Mouse (Mus musculus): Measurements from ENCODE around the gene Exoc3l4. TPM values are rescaled to one million over a fixed set of nuclear protein-coding genes. Genes with fewer than 3 reads are reported as not detected.

The Exoc3l4 gene
- polyA plus RNA-seq, 1 experiment from 2014 or later: 5.7 TPM

DNA sequence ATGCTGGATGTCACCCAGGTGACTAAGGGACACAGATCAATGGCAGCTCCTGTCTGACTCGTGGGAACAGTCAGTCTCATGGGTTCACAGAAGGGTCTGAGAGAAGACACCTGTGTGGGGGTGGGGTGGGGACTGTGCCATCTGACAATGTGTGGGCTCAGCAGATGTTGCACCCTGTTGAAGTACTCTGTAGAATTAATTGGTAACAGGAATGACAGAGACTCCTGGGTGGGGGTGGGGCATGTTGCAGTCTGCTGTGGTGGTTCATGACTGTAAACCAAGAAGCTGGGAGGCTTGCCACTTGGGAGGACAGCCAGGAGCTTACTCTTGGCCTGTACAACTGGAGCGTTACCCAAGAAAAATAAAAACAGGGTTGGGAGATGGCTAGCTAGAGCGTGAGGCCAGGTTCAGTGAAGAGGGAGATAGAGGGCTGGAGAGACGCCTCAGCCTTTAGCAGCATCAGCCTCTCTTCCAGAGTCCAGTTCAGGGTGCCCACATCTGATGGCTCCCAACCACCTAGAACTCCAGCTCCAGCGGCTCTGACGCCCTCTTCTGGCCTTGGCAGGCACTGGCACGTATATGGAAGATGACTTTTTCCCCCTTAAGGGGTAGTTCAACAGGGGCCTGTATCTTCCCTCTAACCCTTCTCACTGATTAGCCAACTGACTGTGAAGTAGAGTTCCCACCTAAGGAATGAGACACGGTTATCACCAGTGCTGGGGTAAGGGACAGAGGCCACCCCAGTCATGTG, 58.3 kb downstream of the Exoc3l4 start:
- no peaks in the 10 kb centered on the region; the same call in 1 of the 2 replicates for H3K27me3 ChIP-seq (ENCODE audit: control insufficient read depth, insufficient read depth, low read length)
- H3K4me1 ChIP-seq (ENCODE audit: control insufficient read depth, insufficient read depth, low read length): no peaks in the 10 kb centered on the region; the same call in 1 of the 2 replicates
- no peak overlapping the region for H3K27ac ChIP-seq (ENCODE audit: low read length)
- H3K9me3 ChIP-seq (ENCODE audit: control insufficient read depth, low read depth, low read length): no peaks in the 10 kb centered on the region
- WGBS: 51% methylated on average over 8 of the region's 8 CpGs
- H3K4me3 ChIP-seq (ENCODE audit: low read depth, low read length): no peak overlapping the region
- peak; percentile 14; the same call in 1 of the 2 replicates for ATAC-seq (ENCODE audit: insufficient number of reproducible peaks, insufficient read depth, low FRiP score, low read depth)
- H3K4me2 ChIP-seq (replicated peaks; ENCODE audit: low read depth, low read length): no peak overlapping the region
- no peak overlapping the region for H3K9ac ChIP-seq (replicated peaks; ENCODE audit: low read depth, low read length)
- no peaks in the 10 kb centered on the region for H3K36me3 ChIP-seq (ENCODE audit: control insufficient read depth, insufficient read depth, low read length)

GRCm38 (mm10) chr12:111478924-111479323, 62.1 kb downstream of the Exoc3l4 start:
- no peaks in the 10 kb centered on the region for H3K9me3 ChIP-seq (ENCODE audit: control insufficient read depth, low read depth, low read length)
- no peaks in the 10 kb centered on the region for H3K36me3 ChIP-seq (ENCODE audit: control insufficient read depth, insufficient read depth, low read length)
- 50% methylated on average over 5 of the region's 5 CpGs for WGBS
- H3K9ac ChIP-seq (replicated peaks; ENCODE audit: low read depth, low read length): no peak overlapping the region
- no peaks in the 10 kb centered on the region for H3K27me3 ChIP-seq (ENCODE audit: control insufficient read depth, insufficient read depth, low read length)
- H3K4me1 ChIP-seq (ENCODE audit: control insufficient read depth, insufficient read depth, low read length): no peaks in the 10 kb centered on the region; the same call in 1 of the 2 replicates
- ATAC-seq (ENCODE audit: insufficient number of reproducible peaks, insufficient read depth, low FRiP score, low read depth): no peak
- H3K4me2 ChIP-seq (replicated peaks; ENCODE audit: low read depth, low read length): no peak overlapping the region
- H3K27ac ChIP-seq (ENCODE audit: low read length): no peak overlapping the region
- H3K4me3 ChIP-seq (ENCODE audit: low read depth, low read length): no peak overlapping the region

DNA sequence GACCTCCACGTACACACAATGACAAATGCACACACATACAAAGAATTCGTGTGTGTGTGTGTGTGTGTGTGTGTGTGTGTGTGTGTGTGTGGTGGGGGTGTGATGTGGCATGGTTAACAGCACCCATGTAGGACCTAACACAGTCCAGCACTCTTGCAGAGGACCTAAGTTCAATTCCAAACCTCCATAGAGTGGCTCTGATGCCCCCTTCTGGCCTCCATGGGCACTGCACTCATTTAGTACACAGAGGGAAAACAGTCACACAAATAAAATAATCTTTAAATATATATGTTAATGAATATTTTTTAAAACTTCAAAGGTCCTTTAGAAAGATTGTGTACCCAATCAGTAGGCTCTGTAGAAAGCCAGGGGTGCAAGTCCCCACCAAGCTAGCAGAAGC, 63.1 kb downstream of the Exoc3l4 start:
- Histone ChIP-seq H3K4me2 (replicated peaks; ENCODE audit: low read depth, low read length) (no peak overlapping the region), H3K27me3 (ENCODE audit: control insufficient read depth, insufficient read depth, low read length) (0 out of 2 replicates have a peak, but pooled peaks cover 2% of the 10 kb centered on the region), H3K9me3 (ENCODE audit: control insufficient read depth, low read depth, low read length) (no peaks in the 10 kb centered on the region), H3K36me3 (ENCODE audit: control insufficient read depth, insufficient read depth, low read length) (no peaks in the 10 kb centered on the region), H3K9ac (replicated peaks; ENCODE audit: low read depth, low read length) (no peak overlapping the region), H3K4me3 (ENCODE audit: low read depth, low read length) (no peak overlapping the region), H3K27ac (ENCODE audit: low read length) (no peak overlapping the region), H3K4me1 (ENCODE audit: control insufficient read depth, insufficient read depth, low read length) (peaks cover 5% of the 10 kb centered on the region)
- 78% methylated on average over 2 of the region's 2 CpGs for WGBS
- ATAC-seq (ENCODE audit: insufficient number of reproducible peaks, insufficient read depth, low FRiP score, low read depth): no peak

Other genes starting within 250 kb of the Exoc3l4 start
- gene 4930595D18Rik, start 232.5 kb upstream of the Exoc3l4 start, polyA plus RNA-seq (2014; fragmentation: Nextera tagmentation; extraction: Ambion mirVana): not detected in 2 replicates
- gene Amn, start 145.9 kb upstream of the Exoc3l4 start, polyA plus RNA-seq (2014; fragmentation: Nextera tagmentation; extraction: Ambion mirVana): not detected in 2 replicates
- gene Cdc42bpb, start 39.3 kb upstream of the Exoc3l4 start, polyA plus RNA-seq (2014; fragmentation: Nextera tagmentation; extraction: Ambion mirVana): 44.1 and 44.9 TPM in 2 replicates
- gene Lbhd2, start 10.2 kb upstream of the Exoc3l4 start, polyA plus RNA-seq (2014; fragmentation: Nextera tagmentation; extraction: Ambion mirVana): 0.93 and 1.5 TPM in 2 replicates
- gene Tnfaip2, start 25.5 kb downstream of the Exoc3l4 start, polyA plus RNA-seq (2014; fragmentation: Nextera tagmentation; extraction: Ambion mirVana): 3.5 and 5.0 TPM in 2 replicates
- gene Gm266, start 68.8 kb downstream of the Exoc3l4 start, polyA plus RNA-seq (2014; fragmentation: Nextera tagmentation; extraction: Ambion mirVana): 38.4 and 42.6 TPM in 2 replicates
- 448 and 475 TPM in 2 replicates for gene Eif5, start 121.0 kb downstream of the Exoc3l4 start, polyA plus RNA-seq (2014; fragmentation: Nextera tagmentation; extraction: Ambion mirVana)
- 58.5 and 58.9 TPM in 2 replicates for gene Mark3, start 157.5 kb downstream of the Exoc3l4 start, polyA plus RNA-seq (2014; fragmentation: Nextera tagmentation; extraction: Ambion mirVana)

Measured in stomach, embryonic 14.5 days (tissue).